ENCODE assay signal across 8 mouse cellular contexts in genomic region chr2:142859452-142859851, GRCm38 (mm10). TPM values are rescaled to one million over a fixed set of nuclear protein-coding genes. Genes with fewer than 3 reads are reported as not detected.
DNase-seq lines count a peak whose midpoint lies in the region; ATAC-seq and TF ChIP-seq lines count a peak whose summit lies in the region.

No protein-coding gene starts in this region.

- no peaks in the 10 kb centered on the region for H3K27me3 ChIP-seq in midbrain, embryonic 10.5 days (ENCODE audit: low read depth, poor library complexity, severe bottlenecking)
- H3K27me3 ChIP-seq in midbrain, embryonic 16.5 days (ENCODE audit: control insufficient read depth, insufficient read depth, low read depth, low read length), result no peaks in the 10 kb centered on the region
- H3K27me3 ChIP-seq in forebrain, embryonic 10.5 days (ENCODE audit: poor library complexity, severe bottlenecking), result no peaks in the 10 kb centered on the region
- no peaks in the 10 kb centered on the region for H3K27me3 ChIP-seq in kidney, adult 2 months (replicated peaks; ENCODE audit: control insufficient read depth, insufficient read depth, low read length)
- no peaks in the 10 kb centered on the region for H3K27me3 ChIP-seq in limb, embryonic 10.5 days (ENCODE audit: low read depth, poor library complexity, severe bottlenecking)
- H3K27me3 ChIP-seq in neural tube, embryonic 12.5 days (replicated peaks), result no peaks in the 10 kb centered on the region

- no peaks in the 10 kb centered on the region for H3K9me3 ChIP-seq in midbrain, embryonic 10.5 days (replicated peaks)
- H3K9me3 ChIP-seq in midbrain, embryonic 16.5 days (replicated peaks; ENCODE audit: control insufficient read depth, low read length, poor library complexity, severe bottlenecking), result no peaks in the 10 kb centered on the region
- H3K9me3 ChIP-seq in forebrain, embryonic 10.5 days, result no peaks in the 10 kb centered on the region
- H3K9me3 ChIP-seq in limb, embryonic 10.5 days (replicated peaks), result no peaks in the 10 kb centered on the region
- no peaks in the 10 kb centered on the region for H3K9me3 ChIP-seq in neural tube, embryonic 12.5 days

- DNase-seq in midbrain, embryonic 10.5 days (ENCODE audit: low spot score), result peak; percentile 34
- DNase-seq in forebrain, embryonic 10.5 days (ENCODE audit: extremely low spot score, low spot score), result peak; percentile 22
- peak; percentile 74 for DNase-seq in kidney, adult 2 months
- DNase-seq in limb, embryonic 10.5 days (ENCODE audit: low spot score), result peak; percentile 38

- no peak overlapping the region for H3K9ac ChIP-seq in midbrain, embryonic 16.5 days (ENCODE audit: low read depth, low read length)
- H3K9ac ChIP-seq in neural tube, embryonic 12.5 days, result no peak overlapping the region

- H3K27ac ChIP-seq in midbrain, embryonic 10.5 days (replicated peaks), result no peak overlapping the region
- H3K27ac ChIP-seq in midbrain, embryonic 16.5 days (ENCODE audit: low read length), result no peak overlapping the region
- H3K27ac ChIP-seq in bone marrow macrophage, adult 2 months (ENCODE audit: insufficient read depth, low read depth, low read length), result no peak overlapping the region
- no peak overlapping the region for H3K27ac ChIP-seq in forebrain, embryonic 10.5 days
- no peak overlapping the region for H3K27ac ChIP-seq in kidney, adult 2 months (ENCODE audit: insufficient read depth, low read depth, low read length)
- H3K27ac ChIP-seq in limb, embryonic 10.5 days, result no peak overlapping the region
- no peak overlapping the region for H3K27ac ChIP-seq in neural tube, embryonic 12.5 days

- WGBS in midbrain, embryonic 10.5 days, result 58% methylated on average over 4 of the region's 4 CpGs
- WGBS in midbrain, embryonic 16.5 days, result 62% methylated on average over 4 of the region's 4 CpGs
- 72% methylated on average over 4 of the region's 4 CpGs for WGBS in forebrain, embryonic 10.5 days
- 65% methylated on average over 4 of the region's 4 CpGs for WGBS in kidney, adult 2 months
- WGBS in limb, embryonic 10.5 days, result 66% methylated on average over 4 of the region's 4 CpGs
- WGBS in neural tube, embryonic 12.5 days, result 67% methylated on average over 4 of the region's 4 CpGs

- no peak; the same call in 1 of the 2 replicates for ATAC-seq in midbrain, embryonic 16.5 days
- 0 out of 2 replicates have a peak, but pooled peaks have one; percentile 17 for ATAC-seq in neural tube, embryonic 12.5 days (ENCODE audit: low FRiP score, low read depth)
- ATAC-seq in activated CD4-positive, CD25-positive, alpha-beta regulatory T cell, adult 4 months, result no peak

- no peak for TF ChIP-seq POLR2A in bone marrow macrophage, adult 2 months (IDR thresholded peaks at IDR 0.05; ENCODE audit: borderline replicate concordance, low read depth, low read length)
- TF ChIP-seq POLR2A in kidney, adult 2 months (IDR thresholded peaks at IDR 0.05; ENCODE audit: low read depth, low read length), result no peak

- no peak overlapping the region for H3K4me3 ChIP-seq in midbrain, embryonic 10.5 days
- no peak overlapping the region for H3K4me3 ChIP-seq in midbrain, embryonic 16.5 days (ENCODE audit: low read depth, low read length)
- H3K4me3 ChIP-seq in bone marrow macrophage, adult 2 months (ENCODE audit: insufficient read depth, low read length), result no peak overlapping the region
- H3K4me3 ChIP-seq in forebrain, embryonic 10.5 days, result no peak overlapping the region
- H3K4me3 ChIP-seq in kidney, adult 2 months (ENCODE audit: insufficient read depth, low read depth, low read length), result no peak overlapping the region
- H3K4me3 ChIP-seq in limb, embryonic 10.5 days, result no peak overlapping the region
- no peak overlapping the region for H3K4me3 ChIP-seq in neural tube, embryonic 12.5 days

- no peaks in the 10 kb centered on the region for H3K4me1 ChIP-seq in midbrain, embryonic 10.5 days
- no peaks in the 10 kb centered on the region for H3K4me1 ChIP-seq in midbrain, embryonic 16.5 days (ENCODE audit: control insufficient read depth, insufficient read depth, low read length)
- peaks cover 16% of the 10 kb centered on the region for H3K4me1 ChIP-seq in bone marrow macrophage, adult 2 months (ENCODE audit: control insufficient read depth, insufficient read depth, low read length)
- H3K4me1 ChIP-seq in forebrain, embryonic 10.5 days, result no peaks in the 10 kb centered on the region
- no peaks in the 10 kb centered on the region for H3K4me1 ChIP-seq in kidney, adult 2 months (ENCODE audit: control insufficient read depth, insufficient read depth, low read length)
- H3K4me1 ChIP-seq in limb, embryonic 10.5 days, result no peaks in the 10 kb centered on the region
- H3K4me1 ChIP-seq in neural tube, embryonic 12.5 days, result no peaks in the 10 kb centered on the region

- no peaks in the 10 kb centered on the region for H3K36me3 ChIP-seq in midbrain, embryonic 10.5 days
- peaks cover 3% of the 10 kb centered on the region; the same call in 1 of the 2 replicates for H3K36me3 ChIP-seq in midbrain, embryonic 16.5 days (ENCODE audit: control insufficient read depth, insufficient read depth, low read length)
- 0 out of 2 replicates have a peak, but pooled peaks cover 3% of the 10 kb centered on the region for H3K36me3 ChIP-seq in forebrain, embryonic 10.5 days (replicated peaks)
- peaks cover 3% of the 10 kb centered on the region; the same call in 1 of the 2 replicates for H3K36me3 ChIP-seq in kidney, adult 2 months (ENCODE audit: control insufficient read depth, insufficient read depth, low read length)
- H3K36me3 ChIP-seq in limb, embryonic 10.5 days, result no peaks in the 10 kb centered on the region
- no peaks in the 10 kb centered on the region for H3K36me3 ChIP-seq in neural tube, embryonic 12.5 days

- TF ChIP-seq CTCF in bone marrow macrophage, adult 2 months (IDR thresholded peaks at IDR 0.05; ENCODE audit: low read depth, low read length), result peak; percentile 28; the same call in 1 of the 2 replicates
- peak; percentile 41 for TF ChIP-seq CTCF in kidney, adult 2 months (conservative IDR thresholded peaks at IDR 0.05; ENCODE audit: insufficient read depth, insufficient read length, low read depth, low read length)

- no peak overlapping the region for H3K4me2 ChIP-seq in midbrain, embryonic 16.5 days (ENCODE audit: low read length)
- H3K4me2 ChIP-seq in neural tube, embryonic 12.5 days (replicated peaks), result no peak overlapping the region

RNA-seq across cellular contexts. Expression of gene Kif16b, which starts 41.9 kb away (rescaled TPM):
- polyA plus RNA-seq in midbrain, embryonic 10.5 days (2016; fragmentation: Nextera tagmentation; extraction: Ambion mirVana), result 5.2 and 6.1 TPM in 2 replicates
- 3.6 and 4.2 TPM in 2 replicates for polyA plus RNA-seq in midbrain, embryonic 16.5 days (2015; fragmentation: Nextera tagmentation; extraction: Ambion mirVana)
- 20.7 and 21.9 TPM in 2 replicates for polyA plus RNA-seq in bone marrow macrophage, adult 2 months (2012; ENCODE audit: insufficient read depth, insufficient read length, missing spikeins)
- polyA plus RNA-seq in forebrain, embryonic 10.5 days (2016; fragmentation: Nextera tagmentation; extraction: Ambion mirVana), result 6.8 and 8.5 TPM in 2 replicates
- polyA plus RNA-seq in kidney, adult 2 months (2012; rRNA removed), result 25.9 and 28.5 TPM in 2 replicates
- polyA plus RNA-seq in limb, embryonic 10.5 days (2016; fragmentation: Nextera tagmentation; extraction: Ambion mirVana), result 8.3 and 9.7 TPM in 2 replicates
- polyA plus RNA-seq in neural tube, embryonic 12.5 days (2016; fragmentation: Nextera tagmentation; extraction: Ambion mirVana), result 6.1 and 6.2 TPM in 2 replicates
- 1 to 10 TPM; 9.1 to 9.7 TPM for polyA plus RNA-seq in activated CD4-positive, CD25-positive, alpha-beta regulatory T cell, adult 4 months (2017; shearing (Covaris generic))

Comparison
In these comparisons a context has a peak if more than half of its experiments do, and no peak if none do; other contexts are left out.
1. DNase-seq: peak in every context shown above with its lines; median percentile 74 in kidney, adult 2 months; 38 in limb, embryonic 10.5 days; 34 in midbrain, embryonic 10.5 days; 22 in forebrain, embryonic 10.5 days.